Mouse (Mus musculus) c-Kit-negative CD71-positive TER-119-positive erythroid progenitor cells, embryonic 14.5 days (primary cell): ENCODE results near the gene Stat2.
"Not testable (repeated sequence)": the region's sequence is repeated elsewhere in the genome, so short reads cannot be mapped to it uniquely, and the experiment has no call there.

Experiments used
- DNase-seq: peaks from one replicate; pipeline ENCODE4 v3.0.0-alpha.2; 2013; ENCODE audit warnings: low read depth, low spot score

The Stat2 gene

GRCm38 (mm10) chr10:128258953-128259352, 11.4 kb upstream of the Stat2 start:
- no peak for DNase-seq

GRCm38 (mm10) chr10:128259946-128260345, 10.4 kb upstream of the Stat2 start:
- DNase-seq = no peak

- not testable (repeated sequence) for DNase-seq
Observed at GRCm38 (mm10) chr10:128260376-128260775, 10.0 kb upstream of the Stat2 start.

GRCm38 (mm10) chr10:128262300-128262699, 8.1 kb upstream of the Stat2 start:
- DNase-seq = no peak

GRCm38 (mm10) chr10:128263393-128264310, 6.7 kb upstream of the Stat2 start:
- DNase-seq = no peak

GRCm38 (mm10) chr10:128268371-128268770, 2.0 kb upstream of the Stat2 start, which contains the start of gene Apof:
Apof (plus strand) TSS chr10:128268671.
- no peak for DNase-seq

GRCm38 (mm10) chr10:128269206-128269910, 1.0 kb upstream of the Stat2 start:
- no peak for DNase-seq

GRCm38 (mm10) chr10:128270866-128271265, 507 bp downstream of the Stat2 start:
- no peak for DNase-seq

- DNase-seq = no peak
Observed at GRCm38 (mm10) chr10:128271883-128272282, 1.5 kb downstream of the Stat2 start.

GRCm38 (mm10) chr10:128272819-128273439, 2.6 kb downstream of the Stat2 start:
- DNase-seq = not testable (repeated sequence)

GRCm38 (mm10) chr10:128275374-128275773, 5.0 kb downstream of the Stat2 start:
- DNase-seq = not testable (repeated sequence)

- no peak for DNase-seq
Observed at GRCm38 (mm10) chr10:128278158-128278557, 7.8 kb downstream of the Stat2 start.

GRCm38 (mm10) chr10:128280943-128281342, 10.6 kb downstream of the Stat2 start:
- DNase-seq = no peak

GRCm38 (mm10) chr10:128281682-128282081, 11.3 kb downstream of the Stat2 start:
- no peak for DNase-seq

GRCm38 (mm10) chr10:128282886-128283450, 12.6 kb downstream of the Stat2 start:
- DNase-seq = no peak

- peak; percentile 54 for DNase-seq
Observed at GRCm38 (mm10) chr10:128283604-128284579, 13.5 kb downstream of the Stat2 start.

GRCm38 (mm10) chr10:128290594-128290993, 20.2 kb downstream of the Stat2 start:
- DNase-seq = not testable (repeated sequence)

- no peak for DNase-seq
Observed at GRCm38 (mm10) chr10:128296370-128297090, 26.2 kb downstream of the Stat2 start.

- no peak for DNase-seq
Observed at GRCm38 (mm10) chr10:128297221-128297620, 26.9 kb downstream of the Stat2 start.

GRCm38 (mm10) chr10:128297622-128298021, 27.3 kb downstream of the Stat2 start:
- DNase-seq = no peak
